Mouse (Mus musculus): ENCODE data around the gene 4933402D24Rik.

- TF ChIP-seq CTCF (IDR thresholded peaks at IDR 0.05; ENCODE audit: low read depth, low read length) (no peak), EP300 (IDR thresholded peaks at IDR 0.05; ENCODE audit: insufficient read depth, low read depth, low read length) (no peak), POLR2A (IDR thresholded peaks at IDR 0.05; ENCODE audit: insufficient read depth, low read length) (no peak)
Measured at GRCm38 (mm10) chr1:63794326-63794725, 25.3 kb upstream of the 4933402D24Rik start.

All from ES-Bruce4 (cell line).